Mouse (Mus musculus) thymus, adult 2 months (tissue): ENCODE results near the gene Utp11.

Experiments
- CTCF ChIP-seq: fragments of 200-500 bp; IDR thresholded peaks from 2 replicates; pipeline ENCODE4 v1.5.1; 2012; ENCODE audit warnings: mild to moderate bottlenecking, control low read depth, low read length, moderate library complexity, borderline replicate concordance; ENCODE audit not compliant: control insufficient read depth, poor library complexity, insufficient read depth; ENCODE audit errors: extremely low read depth
- POLR2A ChIP-seq: fragments of 200-500 bp; IDR thresholded peaks from 2 replicates; pipeline ENCODE4 v1.6.1; 2012; ENCODE audit warnings: mild to moderate bottlenecking, low read length, control low read depth, moderate library complexity; ENCODE audit not compliant: control insufficient read depth, poor library complexity, insufficient read depth; ENCODE audit errors: extremely low read depth

DNA sequence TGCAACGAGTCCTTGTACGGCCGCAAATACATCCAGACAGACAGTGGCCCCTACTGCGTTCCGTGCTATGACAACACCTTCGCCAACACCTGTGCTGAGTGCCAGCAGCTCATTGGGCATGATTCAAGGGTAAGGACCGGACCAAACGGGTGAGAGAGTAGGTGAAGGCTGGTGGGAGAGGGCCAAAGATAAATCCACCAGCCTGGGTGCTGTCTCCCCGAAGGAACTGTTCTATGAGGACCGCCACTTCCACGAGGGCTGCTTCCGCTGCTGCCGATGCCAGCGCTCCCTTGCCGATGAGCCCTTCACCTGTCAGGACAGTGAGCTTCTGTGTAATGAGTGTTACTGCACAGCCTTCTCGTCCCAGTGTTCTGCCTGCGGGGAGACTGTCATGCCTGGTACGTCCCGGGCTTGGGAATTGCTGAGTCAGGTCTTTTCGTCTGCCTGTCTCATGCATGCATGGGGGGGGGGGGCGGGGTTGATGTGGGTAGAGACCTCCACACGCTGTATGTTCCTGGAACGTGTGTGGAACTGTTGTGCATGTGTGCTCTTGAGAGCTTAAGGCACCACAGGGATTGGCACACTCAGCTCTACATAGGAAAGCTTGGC is 12.4 kb upstream of the Utp11 start:
- no peak for TF ChIP-seq CTCF
- TF ChIP-seq POLR2A, result no peak
